Mouse (Mus musculus) embryonic facial prominence, embryonic 15.5 days (tissue): ENCODE data around the gene Tmem207. TPM values are rescaled to one million over a fixed set of nuclear protein-coding genes. Genes with fewer than 3 reads are reported as not detected.
"Not testable (repeated sequence)": the region's sequence is repeated elsewhere in the genome, so short reads cannot be mapped to it uniquely, and the experiment has no call there.

Experiments
- ATAC-seq: fragments of 200-750 bp; cut with Nextera tagmentation; 2 replicates; pipeline ENCODE4 v1.8.0; 2017; ENCODE audit warnings: low read depth, moderate TSS enrichment; ENCODE audit not compliant: insufficient number of reproducible peaks, low FRiP score, low TSS enrichment
- H3K27ac ChIP-seq: fragments of 300-500 bp; sonication (generic); replicated peaks from 2 replicates; pipeline ENCODE4 v1.5.1; 2015; ENCODE audit warnings: mild to moderate bottlenecking, inconsistent platforms
- H3K27me3 ChIP-seq: fragments of 300-500 bp; sonication (generic); 2 replicates; pipeline ENCODE4 v1.6.1; 2015; ENCODE audit warnings: inconsistent platforms
- H3K36me3 ChIP-seq: fragments of 300-500 bp; sonication (generic); 2 replicates; pipeline ENCODE4 v1.6.1; 2015; ENCODE audit warnings: mild to moderate bottlenecking, inconsistent platforms
- H3K4me1 ChIP-seq: fragments of 300-500 bp; sonication (generic); 2 replicates; pipeline ENCODE4 v1.6.1; 2015; ENCODE audit warnings: inconsistent platforms
- H3K4me2 ChIP-seq: fragments of 300-500 bp; sonication (generic); replicated peaks from 2 replicates; pipeline ENCODE4 v1.6.1; 2015; ENCODE audit warnings: mild to moderate bottlenecking, inconsistent platforms
- H3K4me3 ChIP-seq: fragments of 300-500 bp; sonication (generic); replicated peaks from 2 replicates; pipeline ENCODE4 v1.5.1; 2015; ENCODE audit warnings: mild to moderate bottlenecking, inconsistent platforms
- H3K9ac ChIP-seq: fragments of 300-500 bp; sonication (generic); 2 replicates; pipeline ENCODE4 v1.6.1; 2015; ENCODE audit warnings: inconsistent platforms
- H3K9me3 ChIP-seq: fragments of 300-500 bp; sonication (generic); replicated peaks from 2 replicates; pipeline ENCODE4 v1.6.1; 2016; ENCODE audit warnings: inconsistent platforms
- WGBS: fragments of 180-500 bp; shearing (Covaris S2); methylation state at CpG from one replicate; pipeline ENCODE4 v1.1.7; 2015; 5-methylcytosine and 5-hydroxymethylcytosine counted together
- polyA plus RNA-seq: library from polyadenylated mRNA; unstranded; fragments of >200 nt; fragmentation: Nextera tagmentation; extraction: Ambion mirVana; gene quantifications from 2 replicates; pipeline ENCODE4 v1.2.1, GENCODE M21; 2015

Gene Tmem207
- polyA plus RNA-seq, 1 experiment from 2014 or later, result not detected

DNA sequence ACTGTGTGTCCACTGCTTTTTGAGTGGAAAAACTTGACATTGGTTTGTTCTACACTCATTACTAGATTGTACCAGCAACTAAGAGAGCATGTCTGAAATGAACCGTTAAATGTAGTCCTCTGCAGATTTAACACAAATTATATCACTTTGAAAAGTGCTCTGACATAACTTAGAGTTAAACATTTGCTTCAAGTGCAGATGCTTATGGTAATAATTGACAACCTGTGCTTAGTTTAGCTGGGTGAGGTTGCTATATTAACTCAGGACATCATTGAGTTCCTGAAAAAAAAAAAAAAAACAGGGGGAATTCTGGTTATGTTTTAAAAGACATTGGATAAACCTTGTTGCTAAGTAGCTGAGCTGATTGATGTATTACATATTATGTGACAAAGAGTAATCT is 3.9 kb upstream of the Tmem207 start:
- H3K9ac ChIP-seq, result no peak overlapping the region
- no peak for ATAC-seq
- H3K4me1 ChIP-seq, result no peaks in the 10 kb centered on the region
- H3K4me2 ChIP-seq, result no peak overlapping the region
- no peaks in the 10 kb centered on the region for H3K36me3 ChIP-seq
- H3K27ac ChIP-seq, result no peak overlapping the region
- 89% methylated on average over 1 of the region's 1 CpGs for WGBS
- no peaks in the 10 kb centered on the region for H3K9me3 ChIP-seq
- no peaks in the 10 kb centered on the region for H3K27me3 ChIP-seq
- H3K4me3 ChIP-seq, result no peak overlapping the region

DNA sequence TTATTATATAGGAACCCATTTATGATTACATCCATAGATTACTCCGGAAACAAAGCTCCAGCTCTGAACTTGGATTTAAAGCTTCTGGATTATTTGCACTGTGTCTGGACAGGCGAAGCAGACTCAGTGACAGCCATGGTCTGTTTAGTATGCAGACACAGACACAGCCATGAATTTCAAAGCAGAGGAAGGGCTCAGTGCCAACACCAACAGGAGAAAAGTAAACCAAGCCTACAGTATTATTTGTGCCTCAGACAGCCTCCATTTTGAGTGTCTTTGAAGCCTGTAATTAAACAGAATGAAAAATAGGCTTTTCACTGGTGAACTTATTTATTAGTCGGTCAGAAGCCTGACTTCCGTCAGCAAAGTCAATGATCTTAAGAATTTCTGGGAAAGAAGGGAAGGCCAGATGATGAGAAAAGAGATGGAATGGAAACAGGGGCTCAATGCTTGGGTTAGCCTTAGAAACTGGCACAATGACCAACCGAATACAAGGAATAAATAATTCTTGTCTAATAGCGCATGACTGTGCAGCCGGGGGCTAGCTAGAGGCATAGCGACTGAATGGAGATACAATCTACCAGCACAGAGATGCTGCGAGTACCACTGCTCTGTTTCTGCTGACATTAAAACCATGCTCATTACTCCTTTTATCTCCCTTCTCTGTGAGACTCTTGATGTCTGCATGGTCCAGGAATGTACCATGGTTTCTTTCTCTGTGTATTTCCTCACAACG is 1.5 kb upstream of the Tmem207 start:
- Histone ChIP-seq H3K4me1 (no peaks in the 10 kb centered on the region), H3K9ac (no peak overlapping the region), H3K36me3 (no peaks in the 10 kb centered on the region), H3K9me3 (no peaks in the 10 kb centered on the region), H3K4me2 (no peak overlapping the region), H3K27ac (no peak overlapping the region), H3K27me3 (no peaks in the 10 kb centered on the region), H3K4me3 (no peak overlapping the region)
- no peak for ATAC-seq
- 70% methylated on average over 10 of the region's 10 CpGs for WGBS

DNA sequence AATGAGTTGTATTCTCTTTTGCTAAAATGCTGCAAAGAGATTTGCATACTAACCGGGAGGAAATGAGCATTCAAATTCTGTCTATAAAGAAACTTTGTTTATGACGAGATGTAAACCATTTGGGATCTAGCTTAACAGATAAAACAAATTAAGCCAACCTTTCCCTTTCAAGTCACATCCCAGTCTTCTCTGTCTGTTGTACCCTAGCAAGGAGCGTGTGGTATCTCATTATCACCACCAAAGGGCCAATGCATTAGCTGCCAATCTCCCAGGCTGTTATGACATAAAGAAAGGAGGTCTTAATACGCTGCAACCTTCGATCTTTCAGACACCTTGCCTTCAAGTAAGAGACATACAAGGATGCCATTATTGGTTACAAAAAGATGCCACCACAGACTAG is 737 bp downstream of the Tmem207 start:
- WGBS, result 77% methylated on average over 5 of the region's 5 CpGs

DNA sequence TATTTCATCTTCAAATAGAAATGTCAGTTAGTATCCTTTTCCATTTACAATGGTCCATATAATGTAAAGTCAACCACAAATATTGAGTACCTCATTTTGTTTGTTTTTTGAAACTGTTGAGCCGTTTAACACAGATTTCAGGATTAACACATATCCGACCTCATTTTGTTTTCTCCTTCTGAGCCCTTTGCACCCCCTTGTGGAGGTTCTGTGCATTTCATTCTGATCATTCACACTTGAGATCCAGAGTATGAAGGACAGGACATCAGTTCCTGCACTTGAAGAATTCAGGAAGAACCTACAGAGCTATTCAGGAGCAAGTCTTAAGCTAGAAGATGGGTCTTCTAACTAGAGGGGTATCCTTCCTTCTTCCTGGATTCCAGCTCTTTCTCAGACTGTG is 7.0 kb downstream of the Tmem207 start:
- no peaks in the 10 kb centered on the region for H3K36me3 ChIP-seq
- no peak overlapping the region for H3K4me3 ChIP-seq
- no peak for ATAC-seq
- no peaks in the 10 kb centered on the region for H3K4me1 ChIP-seq
- no peak overlapping the region for H3K9ac ChIP-seq
- H3K27ac ChIP-seq, result no peak overlapping the region
- no peak overlapping the region for H3K4me2 ChIP-seq
- WGBS, result 33% methylated on average over 2 of the region's 2 CpGs
- no peaks in the 10 kb centered on the region for H3K27me3 ChIP-seq
- no peaks in the 10 kb centered on the region for H3K9me3 ChIP-seq

More for the DNA sequence above, 737 bp downstream of the Tmem207 start:
- no peaks in the 10 kb centered on the region for H3K9me3 ChIP-seq
- no peaks in the 10 kb centered on the region for H3K4me1 ChIP-seq
- no peak overlapping the region for H3K4me2 ChIP-seq
- H3K27ac ChIP-seq, result no peak overlapping the region
- no peaks in the 10 kb centered on the region for H3K36me3 ChIP-seq
- no peak overlapping the region for H3K9ac ChIP-seq
- no peaks in the 10 kb centered on the region for H3K27me3 ChIP-seq
- H3K4me3 ChIP-seq, result no peak overlapping the region
- ATAC-seq, result no peak

DNA sequence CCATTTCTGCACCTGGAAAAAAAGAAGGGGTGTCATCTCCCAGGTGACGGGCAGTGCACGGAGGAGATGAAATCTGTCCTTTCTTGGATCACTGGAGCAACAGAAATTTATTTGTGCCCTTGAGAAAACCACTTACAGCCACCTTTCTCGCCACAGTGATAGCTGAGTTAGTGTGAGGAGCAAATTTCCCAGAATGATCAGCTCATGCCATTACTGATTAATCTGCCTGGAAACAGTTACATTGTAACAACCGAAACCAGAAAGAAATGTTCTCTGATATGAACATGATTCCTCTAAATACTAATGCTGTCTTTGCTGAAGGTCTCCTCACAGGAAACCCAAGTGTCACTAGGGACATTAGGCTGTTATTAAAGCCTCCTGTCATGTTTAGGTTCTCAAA is 21.6 kb downstream of the Tmem207 start:
- Histone ChIP-seq H3K36me3 (no peaks in the 10 kb centered on the region), H3K4me1 (no peaks in the 10 kb centered on the region), H3K4me3 (no peak overlapping the region), H3K27ac (no peak overlapping the region), H3K4me2 (no peak overlapping the region), H3K9ac (no peak overlapping the region), H3K9me3 (no peaks in the 10 kb centered on the region), H3K27me3 (no peaks in the 10 kb centered on the region)
- 61% methylated on average over 4 of the region's 4 CpGs for WGBS
- no peak for ATAC-seq

DNA sequence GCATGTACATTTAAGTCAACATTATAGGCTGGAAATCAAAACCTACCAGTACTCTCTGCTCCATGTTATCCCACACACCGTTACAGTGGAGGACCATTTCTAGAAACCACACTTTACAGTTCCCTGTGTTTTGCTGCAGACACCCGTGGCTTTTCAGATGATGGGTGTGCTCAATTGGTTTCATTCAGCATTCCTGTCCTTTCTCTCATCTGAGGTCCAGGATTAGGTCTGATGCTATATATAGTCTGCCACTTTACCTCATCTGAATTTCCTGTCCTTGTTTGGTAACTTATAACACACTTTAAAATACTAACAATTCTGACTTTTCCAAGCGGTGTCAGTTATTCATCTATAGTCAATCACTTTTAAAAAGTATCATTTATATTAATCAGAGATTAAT is 25.8 kb downstream of the Tmem207 start:
- no peaks in the 10 kb centered on the region for H3K9me3 ChIP-seq
- H3K4me3 ChIP-seq, result no peak overlapping the region
- no peaks in the 10 kb centered on the region for H3K36me3 ChIP-seq
- H3K4me1 ChIP-seq, result no peaks in the 10 kb centered on the region
- H3K4me2 ChIP-seq, result no peak overlapping the region
- H3K27me3 ChIP-seq, result no peaks in the 10 kb centered on the region
- no peak overlapping the region for H3K27ac ChIP-seq
- no peak for ATAC-seq
- 76% methylated on average over 3 of the region's 3 CpGs for WGBS
- no peak overlapping the region for H3K9ac ChIP-seq

DNA sequence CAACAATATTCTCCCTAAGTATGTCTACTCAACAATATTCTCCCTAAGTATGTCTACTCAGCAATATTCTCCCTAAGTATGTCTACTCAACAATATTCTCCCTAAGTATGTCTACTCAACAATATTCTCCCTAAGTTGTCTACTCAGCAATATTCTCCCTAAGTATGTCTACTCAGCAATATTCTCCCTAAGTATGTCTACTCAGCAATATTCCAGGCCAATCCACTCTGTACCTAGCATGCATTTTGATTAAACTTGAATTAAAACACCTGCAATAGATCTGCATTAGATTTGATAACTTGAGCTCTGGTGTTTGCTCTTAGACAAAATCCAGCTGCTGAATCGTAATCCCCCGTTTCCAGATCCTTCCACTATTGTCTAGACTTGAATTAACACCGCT is 26.9 kb downstream of the Tmem207 start:
- H3K4me2 ChIP-seq, H3K36me3 ChIP-seq, H3K4me3 ChIP-seq, H3K27ac ChIP-seq, H3K9me3 ChIP-seq, H3K9ac ChIP-seq, ATAC-seq, H3K4me1 ChIP-seq, H3K27me3 ChIP-seq: not testable (repeated sequence)
- WGBS, result 87% methylated on average over 3 of the region's 3 CpGs

DNA sequence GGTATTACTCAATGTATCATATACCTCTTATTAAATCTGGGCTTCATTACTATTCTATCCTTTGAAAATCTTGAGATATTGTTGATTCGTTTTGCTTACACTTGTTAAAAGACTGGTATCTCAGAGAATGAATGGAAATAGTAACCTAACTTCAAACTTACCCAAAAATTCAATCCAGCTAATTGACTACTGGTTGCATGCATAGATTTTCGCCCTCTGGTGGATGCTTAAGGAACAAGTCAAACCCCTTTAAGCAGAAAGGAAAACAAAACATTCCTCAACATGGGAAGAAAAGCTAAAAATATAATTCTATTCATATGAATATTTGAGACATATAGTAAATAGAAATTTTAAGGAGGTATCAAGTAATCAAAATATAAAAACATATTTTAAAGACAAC is 30.8 kb downstream of the Tmem207 start:
- WGBS, result 11% methylated on average over 2 of the region's 2 CpGs
- Histone ChIP-seq H3K36me3 (no peaks in the 10 kb centered on the region), H3K27me3 (no peaks in the 10 kb centered on the region), H3K9me3 (no peaks in the 10 kb centered on the region), H3K9ac (no peak overlapping the region), H3K4me3 (no peak overlapping the region), H3K27ac (no peak overlapping the region), H3K4me2 (no peak overlapping the region), H3K4me1 (no peaks in the 10 kb centered on the region)
- no peak for ATAC-seq

DNA sequence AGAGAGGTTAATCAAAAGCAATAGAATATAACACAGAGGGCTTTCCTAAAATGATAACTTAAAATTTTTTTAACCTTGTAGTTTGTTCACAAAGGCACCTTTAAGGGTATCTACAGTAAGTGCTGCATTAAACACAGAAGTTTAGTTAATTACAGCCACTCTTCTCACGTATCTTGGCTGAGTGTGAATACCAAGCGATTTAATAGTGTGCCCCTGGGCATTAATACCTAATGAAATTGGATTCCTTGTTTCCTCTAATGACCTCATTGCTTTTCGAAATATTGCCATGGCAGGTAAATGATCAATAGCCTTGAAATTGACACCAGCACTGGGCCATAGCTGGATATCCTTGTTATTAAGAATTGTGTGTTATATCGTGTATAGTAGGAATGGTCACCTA is 55.3 kb downstream of the Tmem207 start:
- Histone ChIP-seq H3K4me1 (no peaks in the 10 kb centered on the region), H3K36me3 (no peaks in the 10 kb centered on the region), H3K27ac (no peak overlapping the region), H3K4me2 (no peak overlapping the region), H3K9me3 (no peaks in the 10 kb centered on the region), H3K4me3 (no peak overlapping the region), H3K9ac (no peak overlapping the region), H3K27me3 (no peaks in the 10 kb centered on the region)
- WGBS, result 69% methylated on average over 4 of the region's 4 CpGs
- ATAC-seq, result no peak

DNA sequence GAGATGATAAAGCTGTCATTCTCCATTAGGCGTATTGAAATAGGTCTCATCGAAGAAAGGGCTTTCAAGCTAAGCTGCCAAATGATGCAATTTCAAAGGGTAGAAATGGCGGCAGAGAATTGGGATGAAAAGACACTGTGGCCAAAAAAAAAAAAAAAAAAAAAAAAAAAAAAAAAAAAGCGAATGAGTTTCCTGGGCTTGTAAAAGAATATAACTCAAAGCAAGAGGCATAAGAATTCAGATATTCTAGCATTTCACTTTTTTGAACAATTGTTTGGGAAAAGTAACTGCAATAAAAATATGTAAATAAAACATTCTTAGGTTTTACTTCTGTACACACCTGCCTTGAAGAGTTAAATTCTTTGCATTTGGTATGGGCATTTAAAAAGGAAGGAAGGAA is 60.0 kb downstream of the Tmem207 start:
- ATAC-seq, result no peak

DNA sequence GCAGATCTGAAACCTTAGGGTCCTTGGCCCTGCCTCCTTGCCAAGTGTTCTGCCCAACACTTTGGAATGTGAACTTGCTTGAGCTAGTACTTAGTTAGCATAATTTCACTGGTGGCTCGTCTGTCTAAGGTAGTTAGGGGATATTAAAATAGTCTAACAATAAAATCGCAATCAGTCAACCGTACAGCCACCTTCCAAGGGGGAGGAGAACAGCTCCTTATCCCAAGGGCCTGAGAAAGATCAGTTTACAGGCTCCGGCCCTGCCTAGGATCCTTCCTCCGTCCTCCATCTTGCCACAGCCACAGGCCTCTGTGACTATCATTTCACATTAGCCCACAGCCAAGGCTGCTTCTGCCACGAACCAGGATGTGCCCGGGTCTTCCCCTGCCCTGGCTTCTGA is 63.7 kb downstream of the Tmem207 start, which contains the start of gene Cldn16:
Gene Cldn16, plus strand, starts transcription at position 301 of the 400 bp plus-strand sequence.
- Histone ChIP-seq H3K27me3 (no peaks in the 10 kb centered on the region), H3K9me3 (no peaks in the 10 kb centered on the region), H3K27ac (no peak within 1 kb of the TSS), H3K36me3 (no peaks in the 10 kb centered on the region), H3K9ac (no peak within 1 kb of the TSS), H3K4me3 (no peak within 1 kb of the TSS), H3K4me1 (no peaks in the 10 kb centered on the region), H3K4me2 (no peak within 1 kb of the TSS)
- ATAC-seq, result no peak
- 65% methylated on average over 7 of the region's 7 CpGs for WGBS

More for the DNA sequence above, 60.0 kb downstream of the Tmem207 start:
- no peak overlapping the region for H3K9ac ChIP-seq
- H3K4me2 ChIP-seq, result no peak overlapping the region
- H3K4me1 ChIP-seq, result no peaks in the 10 kb centered on the region
- 79% methylated on average over 4 of the region's 4 CpGs for WGBS
- H3K27me3 ChIP-seq, result no peaks in the 10 kb centered on the region
- no peaks in the 10 kb centered on the region for H3K36me3 ChIP-seq
- no peak overlapping the region for H3K4me3 ChIP-seq
- H3K27ac ChIP-seq, result no peak overlapping the region
- H3K9me3 ChIP-seq, result no peaks in the 10 kb centered on the region

DNA sequence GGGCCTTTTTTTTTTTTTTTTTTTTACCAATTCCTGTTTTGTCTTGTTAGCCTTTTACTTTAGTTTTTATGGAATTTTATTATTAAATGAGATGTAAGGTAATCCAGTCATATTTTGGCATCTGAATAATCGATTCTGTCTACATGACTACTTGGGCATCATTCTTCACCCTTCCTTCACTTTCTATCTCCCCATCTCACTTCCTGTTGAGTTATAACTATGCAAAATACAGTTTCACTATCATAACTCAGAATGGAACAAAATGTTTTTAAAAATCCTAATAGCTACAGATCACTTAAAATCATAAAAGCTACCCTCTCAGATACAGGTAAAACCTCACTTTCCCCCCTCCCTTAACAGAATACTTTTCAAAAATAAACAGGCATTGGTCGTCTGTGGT is 70.4 kb downstream of the Tmem207 start:
- H3K4me3 ChIP-seq, result no peak overlapping the region
- H3K36me3 ChIP-seq, result no peaks in the 10 kb centered on the region
- no peaks in the 10 kb centered on the region for H3K9me3 ChIP-seq
- ATAC-seq, result no peak
- H3K4me2 ChIP-seq, result no peak overlapping the region
- H3K27ac ChIP-seq, result no peak overlapping the region
- WGBS, result 84% methylated on average over 2 of the region's 2 CpGs
- H3K9ac ChIP-seq, result no peak overlapping the region
- H3K4me1 ChIP-seq, result no peaks in the 10 kb centered on the region
- H3K27me3 ChIP-seq, result no peaks in the 10 kb centered on the region
